Mouse (Mus musculus): ENCODE data around the gene Upb1.

Upb1 gene

DNA sequence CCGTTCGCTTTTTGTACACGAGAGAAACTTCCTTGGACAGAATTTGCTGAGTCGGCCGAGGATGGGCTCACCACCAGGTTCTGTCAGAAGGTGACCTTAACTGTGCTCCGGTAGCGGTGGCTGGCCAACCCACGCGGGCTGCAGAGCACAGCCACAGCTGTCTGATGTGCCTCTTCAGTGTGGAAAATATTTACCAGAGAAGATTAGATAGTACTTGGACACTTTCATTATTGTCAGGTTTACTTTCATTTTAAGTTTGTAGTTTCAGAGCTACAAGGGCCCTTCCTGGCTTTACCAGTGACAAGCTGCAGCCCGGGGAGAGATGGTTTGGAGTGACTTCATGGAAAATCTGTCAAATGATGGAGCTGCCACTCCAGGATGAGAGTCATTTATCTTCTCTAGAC lies 23.6 kb downstream of the Upb1 start:
- DNase-seq (ENCODE audit: low spot score in 2 of 2), result no peak

DNA sequence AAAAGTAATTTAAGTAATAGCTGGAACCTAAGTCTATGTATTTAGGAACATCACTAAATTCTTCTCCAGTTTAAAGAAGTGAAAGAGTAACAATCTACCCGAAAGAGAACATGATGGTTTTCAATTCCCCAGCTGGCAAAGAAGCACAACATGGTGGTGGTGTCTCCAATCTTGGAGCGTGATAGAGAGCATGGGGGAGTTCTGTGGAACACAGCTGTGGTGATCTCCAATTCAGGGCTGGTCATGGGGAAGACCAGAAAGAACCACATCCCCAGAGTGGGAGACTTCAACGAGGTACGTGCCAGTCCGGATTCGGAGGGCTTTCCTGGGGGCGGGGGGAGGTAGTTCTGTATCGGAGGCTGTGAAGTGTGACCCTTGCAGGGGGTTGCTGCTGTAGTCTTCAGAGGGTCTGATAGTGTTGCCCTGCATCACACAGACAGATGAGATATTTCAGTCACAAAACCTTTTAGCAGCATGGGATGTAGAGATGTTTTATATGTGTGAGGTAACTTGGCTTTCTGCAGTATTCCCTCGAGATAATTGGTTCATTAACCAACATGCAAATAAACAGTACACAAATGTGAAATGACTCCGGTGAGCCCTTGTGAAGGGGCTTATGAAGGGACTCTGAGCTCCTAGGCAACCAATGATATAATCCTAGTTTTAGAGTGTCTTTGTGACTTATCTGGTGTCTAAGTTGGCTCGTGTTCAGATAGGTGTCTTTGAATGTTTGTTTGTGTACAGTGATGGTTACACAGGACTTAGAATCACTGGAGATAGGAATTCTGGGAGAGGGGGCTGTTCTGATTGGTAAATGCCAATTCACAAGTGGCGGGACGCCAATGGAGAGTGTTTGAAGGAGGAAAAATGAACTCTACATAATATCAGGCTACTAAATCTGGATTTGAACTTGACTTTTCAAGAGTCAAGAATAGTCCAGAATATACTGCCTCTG lies 27.4 kb downstream of the Upb1 start:
- no peak for DNase-seq (ENCODE audit: low spot score in 2 of 2)

DNA sequence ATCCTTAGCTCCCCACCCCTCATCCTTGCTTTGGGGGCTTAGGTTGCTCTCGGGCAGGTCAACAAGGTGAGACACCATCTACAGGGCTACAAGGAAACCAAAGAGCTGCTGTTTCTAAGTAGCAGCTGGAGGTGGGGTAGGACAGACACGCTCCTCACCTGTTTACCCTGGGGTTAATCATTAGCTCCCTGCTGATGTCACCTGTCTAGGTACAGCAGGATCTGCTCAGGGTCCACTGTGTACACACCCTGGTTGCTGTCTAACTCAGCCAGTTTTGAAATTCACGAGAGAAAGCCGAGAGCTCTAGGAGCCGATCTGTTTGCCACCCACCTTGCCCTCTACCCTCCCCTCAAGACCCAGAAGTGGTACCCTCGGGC lies 28.1 kb downstream of the Upb1 start:
- no peak for DNase-seq (ENCODE audit: low spot score in 2 of 2)

DNA sequence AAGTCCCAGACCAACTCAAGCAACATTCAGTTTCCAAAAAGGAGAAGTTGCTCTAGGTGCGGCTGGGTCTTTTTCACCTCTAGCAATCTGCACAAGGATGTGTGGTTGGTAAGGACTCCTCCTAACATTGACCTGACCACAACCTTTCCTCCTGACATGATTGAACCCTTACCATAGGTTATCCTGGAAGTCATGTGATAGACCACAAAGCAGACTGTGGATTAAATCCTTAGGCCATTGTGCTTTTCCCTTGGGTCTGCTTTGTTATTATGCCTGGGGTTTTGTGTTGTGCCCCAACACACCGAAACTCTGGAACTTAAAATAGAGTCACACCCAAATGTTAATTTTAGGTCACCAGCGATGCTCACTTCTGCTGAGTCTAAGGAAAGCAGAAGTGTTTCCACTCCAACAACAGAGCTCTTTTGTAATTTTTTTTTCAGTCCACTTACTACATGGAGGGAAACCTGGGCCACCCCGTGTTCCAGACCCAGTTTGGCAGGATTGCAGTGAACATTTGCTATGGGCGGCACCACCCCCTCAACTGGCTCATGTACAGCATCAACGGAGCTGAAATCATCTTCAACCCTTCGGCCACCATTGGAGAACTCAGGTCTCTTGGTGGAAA lies 28.7 kb downstream of the Upb1 start:
- DNase-seq (ENCODE audit: low spot score in 2 of 2), result no peak

DNA sequence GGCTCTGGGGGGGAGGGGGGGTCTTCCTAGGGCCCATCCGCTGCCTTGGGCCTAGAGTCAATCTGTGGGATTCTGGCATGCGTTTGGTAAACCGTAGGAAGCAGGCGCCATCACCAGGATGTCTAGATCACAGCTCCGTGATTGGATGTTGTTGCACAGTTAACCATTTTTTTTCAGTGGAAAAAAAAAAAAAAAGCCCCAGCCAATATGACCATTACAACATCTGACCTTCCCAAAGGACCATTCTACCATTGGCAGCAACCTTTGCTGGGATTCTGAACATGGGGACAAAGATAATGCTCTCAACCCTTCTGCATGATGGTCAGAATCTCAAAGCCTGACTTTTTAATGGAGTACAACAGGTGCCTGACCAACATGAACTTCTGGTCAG lies 29.2 kb downstream of the Upb1 start:
- no peak for DNase-seq (ENCODE audit: low spot score in 2 of 2)

DNA sequence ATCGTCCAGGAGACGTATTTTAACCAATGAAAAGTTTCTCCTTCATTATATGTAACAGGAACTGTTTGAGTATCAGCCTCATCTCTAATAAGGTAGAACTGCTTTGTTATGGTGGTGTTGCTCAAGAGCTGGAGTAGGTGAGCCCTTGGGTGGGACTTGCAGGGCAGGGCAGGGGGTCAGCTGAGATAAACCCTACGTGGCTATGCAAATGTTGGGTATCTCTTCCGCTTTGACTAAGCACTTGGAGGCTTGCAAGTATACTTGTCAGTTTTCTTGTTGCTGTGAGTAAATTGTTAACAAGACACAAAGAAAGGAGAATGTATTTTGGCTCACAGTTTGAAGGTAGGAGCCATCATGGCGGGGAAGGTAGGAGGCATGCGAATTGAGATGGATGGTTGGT lies 29.7 kb downstream of the Upb1 start:
- DNase-seq (ENCODE audit: low spot score in 2 of 2), result no peak

DNA sequence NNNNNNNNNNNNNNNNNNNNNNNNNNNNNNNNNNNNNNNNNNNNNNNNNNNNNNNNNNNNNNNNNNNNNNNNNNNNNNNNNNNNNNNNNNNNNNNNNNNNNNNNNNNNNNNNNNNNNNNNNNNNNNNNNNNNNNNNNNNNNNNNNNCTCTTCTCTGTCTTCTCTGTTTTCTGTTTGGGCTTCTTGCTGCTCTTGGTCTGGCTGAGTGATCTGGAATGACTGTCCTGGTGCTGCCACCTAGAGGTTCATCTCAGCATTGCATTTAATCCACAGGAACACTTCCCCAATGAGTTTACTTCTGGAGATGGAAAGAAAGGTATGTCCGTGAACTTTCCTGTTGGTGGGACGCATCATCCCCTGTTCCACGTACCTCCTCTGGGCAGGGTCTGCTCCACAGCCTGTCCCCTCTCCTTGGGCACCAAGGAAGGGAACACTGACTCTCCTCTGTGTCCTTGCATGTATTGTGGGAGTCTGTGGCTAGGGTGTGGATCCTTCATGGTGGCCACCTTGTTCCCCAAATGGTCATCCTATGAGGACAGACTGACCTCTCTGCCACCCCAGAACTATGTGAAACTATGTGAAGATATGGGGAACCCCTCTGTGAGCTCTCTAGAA lies 35.8 kb downstream of the Upb1 start:
- peak; percentile 74 to 90 for DNase-seq (ENCODE audit: low spot score in 2 of 2)

DNA sequence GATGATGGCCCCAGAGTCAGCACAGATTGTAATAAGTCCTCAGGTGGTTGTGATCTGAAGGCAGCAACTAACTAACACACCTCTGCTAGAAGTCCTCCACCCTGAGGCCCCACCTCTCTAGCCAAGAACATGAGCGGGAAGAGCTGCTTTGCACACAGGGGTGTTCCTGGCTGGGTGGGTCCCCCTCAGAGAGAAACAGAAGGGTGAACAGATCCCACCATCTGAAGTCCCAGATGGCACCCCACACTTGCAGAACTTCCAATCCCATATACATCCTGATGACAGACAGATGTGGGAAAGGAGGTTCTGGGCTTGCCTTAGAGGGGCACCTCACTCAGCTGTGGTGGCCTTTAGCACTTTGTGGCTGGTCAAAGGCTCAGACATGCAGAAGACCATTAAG lies 36.4 kb downstream of the Upb1 start:
- DNase-seq (ENCODE audit: low spot score in 2 of 2), result no peak

DNA sequence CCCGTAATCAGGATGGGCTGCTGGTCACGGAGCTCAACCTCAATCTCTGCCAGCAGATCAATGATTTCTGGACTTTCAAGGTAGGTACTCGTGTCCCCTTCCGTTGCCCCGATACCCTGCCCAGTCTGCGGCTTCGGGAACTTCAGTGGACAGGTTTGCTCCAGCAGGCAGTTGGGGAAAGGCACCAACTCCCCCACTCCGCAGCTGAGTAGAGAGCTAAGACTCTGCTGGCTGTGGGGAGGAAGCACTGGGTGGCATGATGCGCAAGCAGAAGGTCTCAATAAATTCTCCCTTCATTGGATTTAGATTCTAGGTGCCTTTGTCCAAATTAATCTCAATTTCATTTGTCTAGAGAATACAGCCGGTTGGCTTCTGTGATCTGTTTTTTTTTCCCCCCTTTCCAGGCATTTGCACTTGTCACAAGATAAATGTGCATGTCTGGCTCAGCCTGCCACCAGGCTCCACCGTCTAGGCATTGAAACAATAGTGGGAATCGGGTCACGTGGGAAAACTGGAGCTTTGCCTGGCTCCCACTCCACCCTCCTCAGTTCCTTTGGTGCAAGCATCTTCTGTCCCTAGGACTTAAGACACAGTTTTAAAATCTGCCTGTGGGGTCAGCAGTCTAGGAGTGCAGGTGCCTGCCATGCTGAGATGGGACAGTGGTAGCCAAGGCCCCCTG lies 37.4 kb downstream of the Upb1 start:
- no peak for DNase-seq (ENCODE audit: low spot score in 2 of 2)

DNA sequence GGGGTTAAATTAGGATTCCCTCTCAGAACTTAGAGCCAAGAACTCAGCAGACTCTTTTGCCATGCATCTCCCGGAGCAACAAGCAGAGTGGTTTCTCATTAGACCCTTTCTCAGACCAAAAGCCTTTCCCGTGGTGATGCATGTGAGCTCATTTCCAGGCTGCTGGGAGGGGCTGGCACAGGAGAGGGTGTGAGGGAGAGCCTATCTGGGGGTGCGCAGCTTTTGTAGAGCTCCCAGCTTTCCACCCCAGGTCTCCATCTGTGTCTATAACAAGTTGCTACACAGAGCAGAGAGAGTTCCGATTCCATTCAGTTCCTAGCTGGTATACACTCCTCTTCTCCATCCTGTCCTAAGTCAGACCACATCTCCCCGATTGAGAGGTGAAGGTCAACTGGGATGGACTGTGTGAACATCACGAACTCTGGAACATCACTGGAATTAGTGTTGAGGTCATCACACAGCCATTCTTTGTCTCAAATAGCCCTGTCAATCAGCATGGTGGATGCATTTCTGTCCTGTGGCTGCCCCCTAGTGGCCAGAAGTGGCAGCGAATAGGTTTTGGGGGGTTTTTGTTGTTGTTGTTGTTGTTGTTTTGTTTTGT lies 38.4 kb downstream of the Upb1 start:
- DNase-seq (ENCODE audit: low spot score in 2 of 2), result peak; percentile 31 to 76

DNA sequence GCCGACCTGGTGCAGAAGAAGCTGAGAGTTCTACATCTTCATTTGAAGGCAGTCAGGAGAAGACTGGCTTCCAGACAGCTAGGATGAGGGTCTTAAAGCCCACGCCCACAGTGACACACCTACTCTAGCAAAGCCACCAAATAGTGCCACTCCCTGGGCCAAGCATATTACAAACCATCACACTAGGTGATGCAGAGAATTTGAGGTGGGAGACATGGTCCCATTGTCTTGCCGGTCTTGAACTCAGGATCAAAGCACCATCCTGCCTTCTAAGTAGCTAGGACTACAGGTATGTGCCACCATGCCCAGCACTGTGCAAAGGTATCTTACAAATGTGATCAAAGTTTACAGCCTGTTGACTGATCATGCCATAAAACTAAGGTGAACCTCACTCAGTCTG lies 39.8 kb downstream of the Upb1 start:
- no peak for DNase-seq (ENCODE audit: low spot score in 2 of 2)

DNA sequence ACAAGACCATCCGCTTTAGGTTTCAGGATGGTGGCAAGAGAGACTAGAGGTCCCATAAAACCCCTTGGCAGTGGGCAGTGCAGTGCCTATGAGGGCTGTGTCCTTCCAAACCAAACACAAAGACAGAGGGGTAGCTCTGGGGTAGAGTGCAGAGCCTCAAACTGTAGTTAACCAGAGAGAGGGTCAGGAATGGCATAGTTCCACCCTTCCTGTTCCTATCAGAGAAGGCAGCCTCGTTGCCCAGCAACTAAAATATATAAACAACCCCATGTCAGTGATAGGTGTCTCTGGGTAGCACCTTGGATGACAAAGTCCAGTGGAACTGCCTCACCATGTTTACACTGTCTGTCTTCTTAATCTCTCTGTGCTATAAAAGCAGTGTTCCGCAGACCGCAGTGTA lies 40.9 kb downstream of the Upb1 start:
- DNase-seq (ENCODE audit: low spot score in 2 of 2), result no peak

DNA sequence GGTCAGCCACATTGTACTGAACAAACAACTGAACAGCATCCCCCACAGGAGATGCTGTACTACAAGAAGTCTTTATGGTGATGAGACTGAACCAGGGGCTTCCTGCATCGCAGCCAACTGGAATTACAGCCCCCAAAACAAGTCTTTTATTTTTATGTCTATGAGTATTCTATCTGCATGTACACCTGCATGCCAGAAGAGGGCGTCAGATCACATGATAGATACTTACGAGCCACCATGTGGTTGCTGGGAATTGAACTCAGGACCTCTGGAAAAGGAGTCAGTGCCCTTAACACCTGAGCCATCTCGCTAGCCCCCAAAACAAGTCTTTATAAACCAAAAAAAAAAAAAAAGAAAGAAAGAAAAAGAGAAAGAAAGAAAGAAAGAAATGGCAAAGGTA lies 42.1 kb downstream of the Upb1 start:
- DNase-seq (ENCODE audit: low spot score in 2 of 2), result no peak

DNA sequence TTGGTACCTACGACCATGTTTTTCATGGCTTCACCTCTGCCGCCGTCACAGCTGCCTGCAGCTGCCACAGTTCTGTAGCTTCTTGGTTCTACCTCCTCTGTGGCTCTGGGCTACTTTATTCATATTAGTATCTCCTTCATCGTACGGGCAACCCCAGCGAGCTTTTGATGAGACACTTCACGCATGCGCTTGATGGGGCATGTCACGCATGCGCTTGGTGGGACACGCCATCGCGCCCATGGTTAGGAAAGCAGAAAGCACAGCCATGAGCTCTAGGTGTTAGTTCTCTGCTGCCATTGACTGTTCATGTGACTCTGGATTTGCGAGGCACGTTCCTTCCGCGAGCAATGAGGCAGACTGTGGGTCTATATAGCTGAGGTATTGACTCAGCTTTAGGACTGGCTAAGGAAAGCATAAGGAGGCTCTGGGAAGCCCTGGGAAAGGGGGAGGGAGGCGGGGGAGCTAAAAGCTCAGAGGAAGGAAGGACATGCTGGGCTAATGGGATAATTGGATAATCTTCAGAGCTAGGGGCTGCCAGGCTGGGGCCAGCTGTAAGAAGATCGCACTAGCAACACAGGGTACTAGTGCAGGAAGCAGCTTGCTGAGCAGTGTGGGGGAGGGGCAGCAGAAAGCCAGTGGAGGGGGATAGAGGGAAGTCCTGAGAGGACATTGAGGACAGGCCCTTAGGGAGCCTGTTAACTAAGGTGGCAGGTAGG lies 43.4 kb downstream of the Upb1 start:
- DNase-seq (ENCODE audit: low spot score in 2 of 2), result no peak

DNA sequence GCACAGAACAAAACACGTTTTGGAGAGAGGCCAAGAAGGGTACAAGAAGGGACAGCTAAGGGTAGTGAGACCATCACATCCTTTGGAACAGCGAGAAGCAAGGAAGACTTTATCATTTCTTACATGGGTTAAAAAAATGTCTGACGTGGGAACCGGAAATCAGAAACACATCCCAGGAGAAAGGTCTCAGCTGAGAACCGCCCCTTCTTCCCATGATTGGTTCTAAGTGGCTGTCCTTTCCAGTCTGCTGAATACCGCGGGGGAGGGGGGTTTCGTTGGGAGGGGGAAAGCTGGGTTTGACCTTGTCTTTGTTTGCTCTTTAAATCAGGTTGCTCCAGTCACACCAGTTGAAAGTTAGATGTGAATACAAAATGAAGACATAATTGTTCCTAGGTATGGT lies 44.1 kb downstream of the Upb1 start:
- DNase-seq (ENCODE audit: low spot score in 2 of 2), result no peak

DNA sequence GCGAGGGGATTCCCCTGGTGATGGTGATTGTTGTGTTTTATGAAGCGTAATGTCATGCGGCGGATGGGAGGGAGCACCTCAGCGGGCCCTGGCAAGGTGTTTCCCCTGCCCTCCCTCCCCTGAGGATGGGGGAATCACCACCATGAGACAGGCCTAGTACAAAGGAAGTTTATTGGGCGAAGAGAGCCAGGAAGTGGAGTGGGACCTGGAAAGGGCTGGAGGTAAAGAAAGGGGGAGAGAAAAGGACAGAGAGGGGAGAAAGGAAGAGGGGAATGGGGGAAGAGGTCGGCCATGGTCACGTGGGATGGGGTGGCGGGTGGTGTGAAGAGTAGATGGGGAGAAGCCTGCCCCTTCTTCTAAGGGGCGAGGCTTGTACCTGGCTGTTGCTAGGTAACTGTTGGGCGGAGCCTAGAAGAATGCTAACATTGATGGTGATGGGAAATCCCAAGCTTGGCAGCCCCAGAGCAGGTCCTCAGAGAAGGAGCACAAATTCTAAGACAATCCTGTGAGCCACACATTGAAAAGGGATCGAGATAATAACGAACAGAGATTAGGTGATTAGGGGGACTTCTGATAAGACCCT lies 45.7 kb downstream of the Upb1 start:
- DNase-seq (ENCODE audit: low spot score in 2 of 2), result peak in 1 of 2 experiments; percentile 28

DNA sequence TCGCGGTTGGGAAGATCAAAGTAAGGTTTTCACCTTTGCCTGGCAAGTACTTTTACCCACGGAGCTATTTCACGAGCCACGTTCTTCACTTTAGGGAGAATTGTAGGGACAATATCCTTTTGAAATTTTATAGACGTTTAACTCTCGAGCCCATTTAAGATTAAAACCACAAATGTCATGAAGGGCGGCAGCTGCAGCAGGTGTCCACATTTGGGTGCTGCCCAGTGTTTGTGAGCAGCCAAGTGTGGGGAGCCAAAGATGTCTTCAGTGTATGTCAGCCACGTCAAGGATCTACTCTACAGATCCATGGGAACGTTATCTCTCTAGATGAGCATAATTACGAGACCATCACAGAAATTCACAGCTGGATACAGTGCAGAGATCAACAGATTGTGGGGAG lies 46.6 kb downstream of the Upb1 start:
- no peak for DNase-seq (ENCODE audit: low spot score in 2 of 2)

DNA sequence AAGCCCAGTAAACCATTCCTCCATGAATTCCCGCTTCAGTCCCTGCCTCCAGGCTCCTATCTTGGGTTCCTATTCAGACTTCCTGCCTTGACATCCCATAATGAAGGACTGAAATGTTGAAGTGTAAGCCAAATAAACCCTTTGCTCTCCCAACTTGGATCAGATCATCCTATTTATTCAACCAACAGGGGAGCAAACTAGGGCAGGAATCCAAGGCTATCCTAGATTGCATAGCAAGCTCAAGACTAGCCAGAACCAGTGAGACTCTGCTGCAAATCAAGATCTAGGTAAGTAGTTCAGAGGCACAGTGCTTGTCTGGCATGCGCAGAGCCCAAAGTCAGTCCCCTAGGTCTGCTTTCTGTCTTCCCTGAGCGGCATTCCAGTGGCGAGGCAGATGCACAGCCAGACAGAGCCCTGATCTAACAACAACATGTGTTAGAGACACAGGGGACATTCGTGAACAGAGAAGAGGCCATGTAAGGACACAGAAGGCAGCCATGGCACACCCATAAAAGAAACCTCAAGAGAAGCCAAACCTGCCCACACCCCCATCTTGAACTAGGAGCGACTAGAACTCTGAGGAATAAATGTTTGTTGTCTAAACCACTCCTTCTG lies 48.0 kb downstream of the Upb1 start:
- DNase-seq (ENCODE audit: low spot score in 2 of 2), result no peak

DNA sequence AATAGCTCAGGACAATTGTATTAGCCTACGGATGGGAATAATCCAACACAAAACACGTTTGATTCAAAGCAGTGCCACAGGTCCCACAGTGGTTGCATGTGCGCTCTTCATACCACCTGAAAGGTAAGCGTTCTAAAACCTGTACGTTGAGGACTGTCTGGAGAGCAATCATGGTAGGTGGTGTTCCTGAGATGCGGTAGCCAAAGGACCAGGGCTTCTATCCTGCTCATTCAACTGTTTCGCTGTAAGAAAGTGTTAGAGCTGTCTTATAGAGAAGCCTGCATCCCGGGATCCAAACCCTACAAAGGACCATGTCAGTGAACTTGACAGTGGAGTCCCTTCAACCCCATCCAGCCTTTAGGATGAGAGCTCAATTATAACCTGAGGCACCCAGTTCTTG lies 49.4 kb downstream of the Upb1 start:
- no peak for DNase-seq (ENCODE audit: low spot score in 2 of 2)

DNA sequence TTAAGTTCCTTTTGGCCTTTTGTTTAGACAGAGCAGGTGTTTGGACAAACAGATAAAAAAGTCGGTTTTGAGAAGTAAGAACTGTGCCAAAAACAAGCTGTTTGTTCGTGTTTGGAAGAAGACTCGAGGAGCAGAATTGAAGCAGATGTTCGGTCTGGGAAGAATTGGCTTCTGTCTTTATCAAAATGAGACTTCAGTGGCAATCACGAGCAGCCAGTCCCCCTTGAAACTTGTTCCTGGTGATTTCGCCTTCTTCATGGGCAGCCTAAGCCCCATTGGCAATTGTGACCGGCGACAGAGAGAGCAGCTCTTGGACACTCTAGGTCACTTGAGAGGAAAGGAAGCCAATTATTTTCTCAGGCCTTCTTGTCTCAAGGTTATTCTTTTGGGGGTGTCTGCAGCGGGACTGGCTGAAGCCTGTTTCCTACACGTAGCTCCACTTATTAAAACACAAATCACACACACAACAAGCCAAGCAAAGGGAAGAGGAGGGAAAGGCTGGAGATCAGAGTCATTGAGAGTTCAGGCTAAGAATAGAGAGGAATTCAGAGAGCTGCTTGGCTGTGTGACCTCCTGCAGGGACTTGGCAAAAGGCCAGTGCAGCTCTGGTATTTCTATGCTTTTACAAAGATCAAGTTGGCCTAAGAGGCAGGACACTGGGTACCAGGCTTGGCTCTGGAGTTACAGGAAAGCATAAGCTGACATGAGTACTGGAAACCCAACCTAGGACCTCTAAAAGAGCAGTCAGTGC lies 50.3 kb downstream of the Upb1 start:
- no peak for DNase-seq (ENCODE audit: low spot score in 2 of 2)

All from spleen, postnatal 4 days (tissue).